In the genomic region with DNA sequence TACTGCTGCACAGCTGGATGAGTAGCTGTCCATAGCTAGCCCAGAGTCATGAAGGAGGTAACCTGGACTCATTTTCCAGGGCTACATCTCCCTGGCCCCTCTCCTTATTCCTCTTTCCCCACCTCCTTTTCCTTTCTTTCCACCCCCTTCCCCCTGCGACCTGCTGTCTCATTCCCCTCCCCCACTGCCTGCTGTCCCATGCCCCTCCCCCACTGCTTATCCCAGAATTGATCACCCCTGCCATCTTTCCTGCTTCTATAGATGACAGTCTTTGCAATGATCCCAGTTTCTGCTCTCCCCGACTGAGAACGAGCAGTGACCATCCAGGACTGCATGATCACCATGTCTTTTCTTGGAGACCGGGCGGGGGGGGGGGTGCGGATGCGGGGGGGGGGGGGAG, we compare ENCODE assay signal across 26 mouse cellular contexts. TPM values are rescaled to one million over a fixed set of nuclear protein-coding genes. Genes with fewer than 3 reads are reported as not detected.
DNase-seq lines count a peak whose midpoint lies in the region; ATAC-seq lines count a peak whose summit lies in the region.
"Had no signal": no experiment of that assay in that cellular context is flagged by ENCODE, and none has a peak within 500 bp of the region (broad histone marks: within the 10 kb centered on the region; RNA-seq: fewer than 3 reads in every experiment).

No protein-coding gene starts in this region.

- no peak overlapping the region for H3K9ac ChIP-seq in hindbrain, embryonic 14.5 days
- H3K9ac ChIP-seq in midbrain, embryonic 11.5 days (ENCODE audit: low read length), result no peak overlapping the region
- H3K9ac ChIP-seq in midbrain, embryonic 16.5 days (ENCODE audit: low read depth, low read length), result no peak overlapping the region
- H3K9ac ChIP-seq: embryonic facial prominence, embryonic 13.5 days; forebrain, embryonic 12.5 days; forebrain, embryonic 15.5 days; intestine, embryonic 15.5 days had no signal

- H3K4me2 ChIP-seq in hindbrain, embryonic 14.5 days (replicated peaks), result no peak overlapping the region
- H3K4me2 ChIP-seq in midbrain, embryonic 11.5 days, result no peak overlapping the region
- no peak overlapping the region for H3K4me2 ChIP-seq in midbrain, embryonic 16.5 days (ENCODE audit: low read length)
- H3K4me2 ChIP-seq: embryonic facial prominence, embryonic 13.5 days; forebrain, embryonic 12.5 days; forebrain, embryonic 15.5 days; heart, embryonic 11.5 days; intestine, embryonic 15.5 days had no signal

- peaks cover 59% of the 10 kb centered on the region for H3K4me1 ChIP-seq in hindbrain, embryonic 10.5 days (replicated peaks)
- 0 out of 2 replicates have a peak, but pooled peaks cover 12% of the 10 kb centered on the region for H3K4me1 ChIP-seq in hindbrain, embryonic 14.5 days (replicated peaks; ENCODE audit: control insufficient read depth, insufficient read depth, low read length)
- H3K4me1 ChIP-seq in midbrain, embryonic 11.5 days (ENCODE audit: control insufficient read depth, insufficient read depth, low read length), result peaks cover 28% of the 10 kb centered on the region
- peaks cover 3% of the 10 kb centered on the region; the same call in 1 of the 2 replicates for H3K4me1 ChIP-seq in midbrain, embryonic 16.5 days (ENCODE audit: control insufficient read depth, insufficient read depth, low read length)

- H3K9me3 ChIP-seq in hindbrain, embryonic 10.5 days, result no peaks in the 10 kb centered on the region
- no peaks in the 10 kb centered on the region for H3K9me3 ChIP-seq in hindbrain, embryonic 14.5 days (ENCODE audit: control insufficient read depth, low read length)
- no peaks in the 10 kb centered on the region for H3K9me3 ChIP-seq in midbrain, embryonic 11.5 days (ENCODE audit: control insufficient read depth, low read length)
- no peaks in the 10 kb centered on the region for H3K9me3 ChIP-seq in midbrain, embryonic 16.5 days (replicated peaks; ENCODE audit: control insufficient read depth, low read length, poor library complexity, severe bottlenecking)
- H3K9me3 ChIP-seq: embryonic facial prominence, embryonic 10.5 days; embryonic facial prominence, embryonic 13.5 days; forebrain, embryonic 12.5 days; forebrain, embryonic 15.5 days; intestine, embryonic 15.5 days had no signal

- no peak for ATAC-seq in hindbrain, embryonic 14.5 days (ENCODE audit: low FRiP score)
- no peak for ATAC-seq in midbrain, embryonic 11.5 days (ENCODE audit: low FRiP score)
- no peak for ATAC-seq in midbrain, embryonic 16.5 days
- ATAC-seq: forebrain, embryonic 15.5 days; hindbrain, embryonic 16.5 days; intestine, embryonic 15.5 days; Patski had no signal

- 19% methylated on average over 6 of the region's 7 CpGs for WGBS in hindbrain, embryonic 10.5 days
- 15% methylated on average over 4 of the region's 7 CpGs for WGBS in hindbrain, embryonic 14.5 days
- WGBS in midbrain, embryonic 11.5 days, result 15% methylated on average over 3 of the region's 7 CpGs
- WGBS in midbrain, embryonic 16.5 days, result 19% methylated on average over 5 of the region's 7 CpGs

- H3K27me3 ChIP-seq in hindbrain, embryonic 10.5 days (ENCODE audit: insufficient read depth, poor library complexity, severe bottlenecking), result peaks cover 45% of the 10 kb centered on the region
- H3K27me3 ChIP-seq in hindbrain, embryonic 14.5 days (ENCODE audit: control insufficient read depth, insufficient read depth, low read length), result peaks cover 22% of the 10 kb centered on the region; the same call in 1 of the 2 replicates
- H3K27me3 ChIP-seq in midbrain, embryonic 11.5 days (ENCODE audit: control insufficient read depth, insufficient read depth, low read length), result no peaks in the 10 kb centered on the region; the same call in 1 of the 2 replicates
- H3K27me3 ChIP-seq in midbrain, embryonic 16.5 days (ENCODE audit: control insufficient read depth, insufficient read depth, low read depth, low read length), result peaks cover 6% of the 10 kb centered on the region; the same call in 1 of the 2 replicates
- H3K27me3 ChIP-seq: forebrain, embryonic 15.5 days; intestine, embryonic 15.5 days; Patski had no signal

- no peak overlapping the region for H3K4me3 ChIP-seq in hindbrain, embryonic 10.5 days
- no peak overlapping the region for H3K4me3 ChIP-seq in hindbrain, embryonic 14.5 days (replicated peaks; ENCODE audit: low read length)
- no peak overlapping the region for H3K4me3 ChIP-seq in midbrain, embryonic 11.5 days (ENCODE audit: low read depth, low read length)
- no peak overlapping the region for H3K4me3 ChIP-seq in midbrain, embryonic 16.5 days (ENCODE audit: low read depth, low read length)
- H3K4me3 ChIP-seq: embryonic facial prominence, embryonic 10.5 days; embryonic facial prominence, embryonic 13.5 days; erythroblast, embryonic 14.5 days; forebrain, embryonic 12.5 days; forebrain, embryonic 15.5 days; intestine, embryonic 15.5 days had no signal

- no peak for DNase-seq in hindbrain, embryonic 10.5 days (ENCODE audit: low spot score)
- no peak for DNase-seq in hindbrain, embryonic 14.5 days (ENCODE audit: low spot score)
- no peak for DNase-seq in midbrain, embryonic 11.5 days (ENCODE audit: low spot score, missing footprints)
- DNase-seq in ES-CJ7 (ENCODE audit: low read depth, low spot score), result peak; percentile 78
- DNase-seq in cerebellum, adult 18-20 months, result no peak
- no peak for DNase-seq in ovary, adult 18-20 months (ENCODE audit: low spot score)
- DNase-seq: adrenal gland, adult 2 months; adrenal gland, postnatal 14 days; cerebellum, adult 11 months; cerebellum, adult 8-10 months; cerebellum, postnatal 10 days; cerebellum, postnatal 36 days; embryo, embryonic 11 days; gastrocnemius, postnatal 10 days; gastrocnemius, postnatal 36 days had no signal

- no peaks in the 10 kb centered on the region for H3K36me3 ChIP-seq in hindbrain, embryonic 10.5 days
- H3K36me3 ChIP-seq in hindbrain, embryonic 14.5 days (replicated peaks; ENCODE audit: control insufficient read depth, insufficient read depth), result no peaks in the 10 kb centered on the region
- no peaks in the 10 kb centered on the region for H3K36me3 ChIP-seq in midbrain, embryonic 11.5 days (ENCODE audit: control insufficient read depth, insufficient read depth, low read length)
- H3K36me3 ChIP-seq in midbrain, embryonic 16.5 days (ENCODE audit: control insufficient read depth, insufficient read depth, low read length), result no peaks in the 10 kb centered on the region
- H3K36me3 ChIP-seq: embryonic facial prominence, embryonic 10.5 days; embryonic facial prominence, embryonic 13.5 days; forebrain, embryonic 12.5 days; forebrain, embryonic 15.5 days; G1E; intestine, embryonic 15.5 days had no signal

- peak overlapping the region; percentile 85 for H3K27ac ChIP-seq in hindbrain, embryonic 10.5 days
- no peak overlapping the region for H3K27ac ChIP-seq in hindbrain, embryonic 14.5 days
- H3K27ac ChIP-seq in midbrain, embryonic 11.5 days (ENCODE audit: low read depth, low read length), result 0 out of 2 replicates have a peak overlapping the region, but pooled peaks have one; percentile 17
- no peak overlapping the region for H3K27ac ChIP-seq in midbrain, embryonic 16.5 days (ENCODE audit: low read length)
- H3K27ac ChIP-seq: embryonic facial prominence, embryonic 10.5 days; embryonic facial prominence, embryonic 13.5 days; forebrain, embryonic 12.5 days; forebrain, embryonic 15.5 days; intestine, embryonic 15.5 days had no signal

RNA-seq across cellular contexts. Expression of gene Sall1, which starts 35.2 kb away (rescaled TPM):
- polyA plus RNA-seq in hindbrain, embryonic 10.5 days (2016; fragmentation: Nextera tagmentation; extraction: Ambion mirVana), result 11.1 and 17.8 TPM in 2 replicates
- 9.7 and 9.9 TPM in 2 replicates for polyA plus RNA-seq in hindbrain, embryonic 14.5 days (2014; fragmentation: Nextera tagmentation; extraction: Ambion mirVana)
- polyA plus RNA-seq in midbrain, embryonic 11.5 days (2014; fragmentation: Nextera tagmentation; extraction: Ambion mirVana), result 17.0 and 17.1 TPM in 2 replicates
- 5.1 and 5.8 TPM in 2 replicates for polyA plus RNA-seq in midbrain, embryonic 16.5 days (2015; fragmentation: Nextera tagmentation; extraction: Ambion mirVana)
- polyA plus RNA-seq: adrenal gland, adult 2 months; erythroblast, embryonic 14.5 days; G1E had no signal

Comparison
In these comparisons a context has a peak if more than half of its experiments do, and no peak if none do; other contexts are left out.
1. H3K27ac ChIP-seq: peak in hindbrain, embryonic 10.5 days (single experiment) and midbrain, embryonic 11.5 days (single experiment); none in hindbrain, embryonic 14.5 days (single experiment) and midbrain, embryonic 16.5 days (single experiment).